Mouse (Mus musculus) forebrain, embryonic 12.5 days (tissue): ENCODE measurements around the gene Rps6kl1. TPM values are rescaled to one million over a fixed set of nuclear protein-coding genes. Genes with fewer than 3 reads are reported as not detected.

Source experiments
- ATAC-seq: fragments of 200-750 bp; cut with Nextera tagmentation; 2 replicates; pipeline ENCODE4 v1.8.0; 2017; ENCODE audit warnings: moderate TSS enrichment; ENCODE audit not compliant: low FRiP score
- H3K27ac ChIP-seq: fragments of 300-500 bp; sonication (generic); 2 replicates; pipeline ENCODE4 v1.5.1; 2016; ENCODE audit warnings: mild to moderate bottlenecking
- H3K27me3 ChIP-seq: fragments of 300-500 bp; sonication (generic); 2 replicates; pipeline ENCODE4 v1.6.1; 2016; ENCODE audit warnings: mild to moderate bottlenecking
- H3K36me3 ChIP-seq: fragments of 300-500 bp; sonication (generic); replicated peaks from 2 replicates; pipeline ENCODE4 v1.6.1; 2016; ENCODE audit warnings: mild to moderate bottlenecking
- H3K4me1 ChIP-seq: fragments of 300-500 bp; sonication (generic); 2 replicates; pipeline ENCODE4 v1.6.1; 2016
- H3K4me2 ChIP-seq: fragments of 300-500 bp; sonication (generic); 2 replicates; pipeline ENCODE4 v1.6.1; 2016; ENCODE audit warnings: mild to moderate bottlenecking, moderate library complexity
- H3K4me3 ChIP-seq: fragments of 300-500 bp; sonication (generic); replicated peaks from 2 replicates; pipeline ENCODE4 v1.5.1; 2016; ENCODE audit warnings: mild to moderate bottlenecking
- H3K9ac ChIP-seq: fragments of 300-500 bp; sonication (generic); 2 replicates; pipeline ENCODE4 v1.6.1; 2016; ENCODE audit warnings: mild to moderate bottlenecking
- H3K9me3 ChIP-seq: fragments of 300-500 bp; sonication (generic); 2 replicates; pipeline ENCODE4 v1.6.1; 2016
- WGBS: fragments of 180-500 bp; shearing (Covaris S2); methylation state at CpG from one replicate; pipeline ENCODE4 v1.1.7; 2016; 5-methylcytosine and 5-hydroxymethylcytosine counted together
- polyA plus RNA-seq: library from polyadenylated mRNA; unstranded; fragments of >200 nt; fragmentation: Nextera tagmentation; extraction: Ambion mirVana; gene quantifications from 2 replicates; pipeline ENCODE4 v1.2.1, GENCODE M21; 2016

Gene Rps6kl1
- polyA plus RNA-seq, 1 experiment from 2014 or later: 6.1 TPM

GRCm38 (mm10) chr12:85170948-85171307, 19.9 kb upstream of the Rps6kl1 start:
- no peak overlapping the region for H3K9ac ChIP-seq

GRCm38 (mm10) chr12:85170284-85170947, 19.4 kb upstream of the Rps6kl1 start:
- H3K4me3 ChIP-seq: no peak overlapping the region
- no peak overlapping the region for H3K9ac ChIP-seq
- H3K9me3 ChIP-seq: no peaks in the 10 kb centered on the region
- 0 out of 2 replicates have a peak, but pooled peaks cover 3% of the 10 kb centered on the region for H3K36me3 ChIP-seq
- no peak for ATAC-seq
- H3K27me3 ChIP-seq: 0 out of 2 replicates have a peak, but pooled peaks cover 2% of the 10 kb centered on the region
- H3K27ac ChIP-seq: no peak overlapping the region
- H3K4me1 ChIP-seq: peaks cover 13% of the 10 kb centered on the region
- WGBS: 85% methylated on average over 11 of the region's 11 CpGs
- H3K4me2 ChIP-seq: no peak overlapping the region

More at GRCm38 (mm10) chr12:85170948-85171307, 19.9 kb upstream of the Rps6kl1 start:
- H3K27me3 ChIP-seq: 0 out of 2 replicates have a peak, but pooled peaks cover 7% of the 10 kb centered on the region
- H3K36me3 ChIP-seq: 0 out of 2 replicates have a peak, but pooled peaks cover 3% of the 10 kb centered on the region
- WGBS: 86% methylated on average over 3 of the region's 3 CpGs
- no peaks in the 10 kb centered on the region for H3K9me3 ChIP-seq
- H3K27ac ChIP-seq: no peak overlapping the region
- peaks cover 18% of the 10 kb centered on the region for H3K4me1 ChIP-seq
- H3K4me3 ChIP-seq: no peak overlapping the region
- no peak for ATAC-seq
- no peak overlapping the region for H3K4me2 ChIP-seq

- H3K9ac ChIP-seq: no peak overlapping the region
Observed at GRCm38 (mm10) chr12:85169877-85170276, 18.8 kb upstream of the Rps6kl1 start.

GRCm38 (mm10) chr12:85169117-85169858, 18.2 kb upstream of the Rps6kl1 start:
- 0 out of 2 replicates have a peak, but pooled peaks cover 3% of the 10 kb centered on the region for H3K36me3 ChIP-seq
- peak overlapping the region; percentile 19; the same call in 1 of the 2 replicates for H3K4me3 ChIP-seq
- no peak overlapping the region for H3K9ac ChIP-seq
- H3K27me3 ChIP-seq: no peaks in the 10 kb centered on the region
- no peaks in the 10 kb centered on the region for H3K9me3 ChIP-seq
- H3K27ac ChIP-seq: no peak overlapping the region
- H3K4me2 ChIP-seq: peak overlapping the region; percentile 41
- H3K4me1 ChIP-seq: peaks cover 7% of the 10 kb centered on the region
- ATAC-seq: peak; percentile 78; the same call in 1 of the 2 replicates
- WGBS: 24% methylated on average over 27 of the region's 27 CpGs

More at GRCm38 (mm10) chr12:85169877-85170276, 18.8 kb upstream of the Rps6kl1 start:
- no peak for ATAC-seq
- Histone ChIP-seq H3K4me1 (peaks cover 7% of the 10 kb centered on the region), H3K27me3 (no peaks in the 10 kb centered on the region), H3K27ac (no peak overlapping the region), H3K36me3 (0 out of 2 replicates have a peak, but pooled peaks cover 3% of the 10 kb centered on the region), H3K4me3 (no peak overlapping the region), H3K4me2 (0 out of 2 replicates have a peak overlapping the region, but pooled peaks have one; percentile 41), H3K9me3 (no peaks in the 10 kb centered on the region)
- 60% methylated on average over 3 of the region's 3 CpGs for WGBS

GRCm38 (mm10) chr12:85166631-85167030, 15.6 kb upstream of the Rps6kl1 start:
- H3K27me3 ChIP-seq: no peaks in the 10 kb centered on the region
- H3K27ac ChIP-seq: no peak overlapping the region
- no peak overlapping the region for H3K4me3 ChIP-seq
- 92% methylated on average over 9 of the region's 9 CpGs for WGBS
- 0 out of 2 replicates have a peak, but pooled peaks cover 3% of the 10 kb centered on the region for H3K36me3 ChIP-seq
- no peak overlapping the region for H3K9ac ChIP-seq
- no peaks in the 10 kb centered on the region for H3K9me3 ChIP-seq
- H3K4me1 ChIP-seq: peaks cover 7% of the 10 kb centered on the region
- ATAC-seq: no peak
- H3K4me2 ChIP-seq: no peak overlapping the region

- Histone ChIP-seq H3K9me3 (no peaks in the 10 kb centered on the region), H3K36me3 (0 out of 2 replicates have a peak, but pooled peaks cover 3% of the 10 kb centered on the region), H3K27ac (no peak overlapping the region), H3K4me1 (peaks cover 7% of the 10 kb centered on the region), H3K4me2 (no peak overlapping the region), H3K4me3 (no peak overlapping the region), H3K27me3 (no peaks in the 10 kb centered on the region), H3K9ac (no peak overlapping the region)
- WGBS: 81% methylated on average over 5 of the region's 5 CpGs
- ATAC-seq: no peak
Observed at GRCm38 (mm10) chr12:85164996-85165395, 13.9 kb upstream of the Rps6kl1 start.

GRCm38 (mm10) chr12:85159592-85159991, 8.5 kb upstream of the Rps6kl1 start:
- H3K9me3 ChIP-seq: no peaks in the 10 kb centered on the region
- H3K4me2 ChIP-seq: no peak overlapping the region
- WGBS: 87% methylated on average over 5 of the region's 5 CpGs
- H3K36me3 ChIP-seq: no peaks in the 10 kb centered on the region
- no peaks in the 10 kb centered on the region for H3K27me3 ChIP-seq
- H3K4me3 ChIP-seq: no peak overlapping the region
- no peak overlapping the region for H3K9ac ChIP-seq
- no peak for ATAC-seq
- no peak overlapping the region for H3K27ac ChIP-seq
- no peaks in the 10 kb centered on the region for H3K4me1 ChIP-seq

- Histone ChIP-seq H3K9ac (no peak overlapping the region), H3K4me3 (no peak overlapping the region), H3K36me3 (no peaks in the 10 kb centered on the region), H3K27me3 (no peaks in the 10 kb centered on the region), H3K9me3 (no peaks in the 10 kb centered on the region), H3K4me1 (no peaks in the 10 kb centered on the region), H3K4me2 (no peak overlapping the region), H3K27ac (no peak overlapping the region)
- 90% methylated on average over 8 of the region's 8 CpGs for WGBS
- ATAC-seq: no peak
Observed at GRCm38 (mm10) chr12:85158801-85159200, 7.7 kb upstream of the Rps6kl1 start.

GRCm38 (mm10) chr12:85157797-85158460, 6.9 kb upstream of the Rps6kl1 start:
- Histone ChIP-seq H3K4me2 (no peak overlapping the region), H3K9me3 (no peaks in the 10 kb centered on the region), H3K4me3 (no peak overlapping the region), H3K27me3 (0 out of 2 replicates have a peak, but pooled peaks cover 2% of the 10 kb centered on the region), H3K27ac (no peak overlapping the region), H3K36me3 (no peaks in the 10 kb centered on the region), H3K9ac (no peak overlapping the region), H3K4me1 (no peaks in the 10 kb centered on the region)
- 84% methylated on average over 14 of the region's 14 CpGs for WGBS
- no peak for ATAC-seq

- WGBS: 77% methylated on average over 6 of the region's 6 CpGs
- no peak overlapping the region for H3K4me2 ChIP-seq
- ATAC-seq: no peak
Observed at GRCm38 (mm10) chr12:85156324-85156723, 5.3 kb upstream of the Rps6kl1 start.

GRCm38 (mm10) chr12:85153011-85153410, 1.9 kb upstream of the Rps6kl1 start:
- Histone ChIP-seq H3K4me3 (no peak overlapping the region), H3K4me1 (peaks cover 11% of the 10 kb centered on the region), H3K27me3 (peaks cover 28% of the 10 kb centered on the region), H3K27ac (no peak overlapping the region), H3K9ac (no peak overlapping the region), H3K4me2 (no peak overlapping the region), H3K36me3 (no peaks in the 10 kb centered on the region), H3K9me3 (no peaks in the 10 kb centered on the region)
- 84% methylated on average over 3 of the region's 3 CpGs for WGBS
- ATAC-seq: no peak

More at GRCm38 (mm10) chr12:85156324-85156723, 5.3 kb upstream of the Rps6kl1 start:
- H3K27ac ChIP-seq: no peak overlapping the region
- H3K4me1 ChIP-seq: no peaks in the 10 kb centered on the region
- H3K4me3 ChIP-seq: no peak overlapping the region
- H3K9me3 ChIP-seq: no peaks in the 10 kb centered on the region
- no peak overlapping the region for H3K9ac ChIP-seq
- H3K27me3 ChIP-seq: peaks cover 9% of the 10 kb centered on the region
- H3K36me3 ChIP-seq: no peaks in the 10 kb centered on the region
